Mouse (Mus musculus) hindbrain, embryonic 11.5 days (tissue): Measurements from ENCODE around the gene Tfdp2. TPM values are rescaled to one million over a fixed set of nuclear protein-coding genes. Genes with fewer than 3 reads are reported as not detected.

Experiments
- ATAC-seq: fragments of 200-750 bp; cut with Nextera tagmentation; 2 replicates; pipeline ENCODE4 v1.8.0; 2017; ENCODE audit warnings: mild to moderate bottlenecking, moderate TSS enrichment, moderate library complexity; ENCODE audit not compliant: low FRiP score
- DNase-seq: peaks from one replicate; pipeline ENCODE4 v3.0.0-alpha.2; 2015; ENCODE audit warnings: low spot score
- H3K27ac ChIP-seq: fragments of 300-500 bp; sonication (generic); 2 replicates; pipeline ENCODE4 v1.5.1; 2014; ENCODE audit warnings: mild to moderate bottlenecking, low read depth, low read length
- H3K27me3 ChIP-seq: fragments of 300-500 bp; sonication (generic); 2 replicates; pipeline ENCODE4 v1.6.1; 2014; ENCODE audit warnings: mild to moderate bottlenecking, low read length, moderate library complexity, mixed read lengths; ENCODE audit not compliant: control insufficient read depth, insufficient read depth
- H3K36me3 ChIP-seq: fragments of 300-500 bp; sonication (generic); 2 replicates; pipeline ENCODE4 v1.6.1; 2014; ENCODE audit warnings: mild to moderate bottlenecking, low read length, moderate library complexity, mixed read lengths; ENCODE audit not compliant: control insufficient read depth, insufficient read depth
- H3K4me1 ChIP-seq: fragments of 300-500 bp; sonication (generic); replicated peaks from 2 replicates; pipeline ENCODE4 v1.6.1; 2014; ENCODE audit warnings: low read length, mixed read lengths; ENCODE audit not compliant: control insufficient read depth, insufficient read depth
- H3K4me2 ChIP-seq: fragments of 300-500 bp; sonication (generic); replicated peaks from 2 replicates; pipeline ENCODE4 v1.6.1; 2014; ENCODE audit warnings: mild to moderate bottlenecking, low read depth, low read length
- H3K4me3 ChIP-seq: fragments of 300-500 bp; sonication (generic); 2 replicates; pipeline ENCODE4 v1.5.1; 2014; ENCODE audit warnings: low read depth, low read length
- H3K9ac ChIP-seq: fragments of 300-500 bp; sonication (generic); 2 replicates; pipeline ENCODE4 v1.6.1; 2014; ENCODE audit warnings: low read depth, low read length
- H3K9me3 ChIP-seq: fragments of 300-500 bp; sonication (generic); 2 replicates; pipeline ENCODE4 v1.6.1; 2016; ENCODE audit warnings: low read length; ENCODE audit not compliant: control insufficient read depth
- WGBS: fragments of 180-500 bp; shearing (Covaris S2); extraction: QIAGEN DNeasy Blood & Tissue Kit; methylation state at CpG from one replicate; pipeline ENCODE4 v1.1.7; 2014; 5-methylcytosine and 5-hydroxymethylcytosine counted together
- polyA plus RNA-seq: library from polyadenylated mRNA; unstranded; fragments of >200 nt; fragmentation: Nextera tagmentation; extraction: Ambion mirVana; gene quantifications from 2 replicates; pipeline ENCODE4 v1.2.1, GENCODE M21; 2014

Gene Tfdp2
- polyA plus RNA-seq, 1 experiment from 2014 or later = 84.5 TPM

DNA sequence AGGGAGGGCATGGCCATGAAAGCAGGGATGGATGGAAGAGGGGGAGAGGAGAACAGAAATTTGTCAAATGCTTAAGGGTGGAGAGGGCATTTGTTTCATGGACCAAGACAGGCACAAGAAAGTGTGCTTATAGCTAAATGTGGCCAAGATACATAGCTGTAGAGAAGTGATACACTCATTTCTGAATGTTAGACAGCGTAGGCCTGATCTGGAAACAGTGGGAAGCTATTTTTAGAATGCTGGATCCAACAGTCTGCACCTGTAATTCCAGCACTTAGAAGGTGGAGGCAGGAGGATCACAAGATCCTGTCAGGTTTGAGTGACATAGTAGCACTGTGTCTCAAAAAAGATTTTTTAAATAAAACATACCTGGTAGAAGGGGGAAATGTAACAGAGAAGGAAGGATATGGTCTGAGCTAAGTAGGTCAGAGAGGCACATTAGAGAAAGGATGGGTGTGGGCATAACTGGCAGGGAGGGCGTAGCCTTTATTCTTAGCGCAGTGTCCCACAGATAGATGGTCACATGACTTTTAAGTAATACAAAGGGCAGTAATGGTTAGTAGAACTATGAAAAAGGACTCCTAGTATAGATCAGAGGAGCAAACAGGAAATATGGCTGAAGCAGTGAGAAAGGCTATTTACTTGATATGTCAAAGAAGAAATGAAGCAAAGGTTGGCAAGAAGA is 103.4 kb downstream of the Tfdp2 start:
- H3K4me3 ChIP-seq = no peak overlapping the region
- peaks cover 14% of the 10 kb centered on the region for H3K36me3 ChIP-seq
- H3K9ac ChIP-seq = no peak overlapping the region
- no peak for ATAC-seq
- no peak overlapping the region for H3K27ac ChIP-seq
- no peaks in the 10 kb centered on the region for H3K27me3 ChIP-seq
- no peak for DNase-seq
- no peaks in the 10 kb centered on the region for H3K9me3 ChIP-seq
- no peak overlapping the region for H3K4me2 ChIP-seq
- H3K4me1 ChIP-seq = no peaks in the 10 kb centered on the region
- 89% methylated on average over 3 of the region's 3 CpGs for WGBS

DNA sequence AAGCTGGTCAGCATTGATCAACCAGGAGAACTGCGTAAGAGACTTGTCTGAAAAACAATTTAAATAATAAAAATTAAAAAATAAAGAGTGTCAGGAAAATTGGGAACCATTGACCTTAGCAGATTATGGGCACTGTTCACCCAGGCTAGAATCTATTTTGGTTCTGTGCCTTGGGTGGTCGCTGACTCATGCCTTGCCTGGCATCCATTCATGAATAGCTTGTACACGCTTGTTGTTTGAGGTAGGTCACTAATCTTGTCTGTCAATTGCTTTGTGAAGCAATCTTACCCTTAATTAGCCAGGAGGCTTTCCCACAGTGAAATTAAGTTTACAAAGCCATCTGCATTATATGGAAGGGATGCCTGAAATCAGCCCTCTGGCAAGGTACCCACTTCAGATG is 112.7 kb downstream of the Tfdp2 start:
- no peaks in the 10 kb centered on the region for H3K27me3 ChIP-seq
- no peaks in the 10 kb centered on the region for H3K9me3 ChIP-seq
- no peak for ATAC-seq
- no peak for DNase-seq
- no peaks in the 10 kb centered on the region for H3K4me1 ChIP-seq
- no peak overlapping the region for H3K27ac ChIP-seq
- no peak overlapping the region for H3K9ac ChIP-seq
- WGBS = 80% methylated on average over 3 of the region's 3 CpGs
- peaks cover 7% of the 10 kb centered on the region; the same call in 1 of the 2 replicates for H3K36me3 ChIP-seq
- H3K4me2 ChIP-seq = no peak overlapping the region
- no peak overlapping the region for H3K4me3 ChIP-seq

DNA sequence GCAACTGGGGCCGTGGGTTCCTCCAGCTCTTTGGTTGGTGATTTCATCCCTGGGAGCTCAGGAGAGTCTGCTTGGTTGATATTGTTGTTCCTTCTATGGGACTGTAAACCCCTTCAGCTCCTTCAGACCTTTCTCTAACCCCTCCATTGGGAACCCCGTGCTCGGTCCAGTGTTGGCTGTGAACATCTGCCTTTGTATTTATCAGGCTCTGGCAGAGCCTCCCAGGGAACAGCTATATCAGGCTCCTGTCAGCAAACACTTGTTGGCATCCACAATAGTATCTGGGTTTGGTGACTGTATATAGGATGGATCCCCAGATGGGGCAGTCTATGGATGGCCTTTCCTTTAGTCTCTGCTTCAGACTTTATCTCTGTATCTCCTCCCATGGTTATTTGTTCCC is 116.0 kb downstream of the Tfdp2 start:
- H3K27me3 ChIP-seq = no peaks in the 10 kb centered on the region
- peaks cover 8% of the 10 kb centered on the region for H3K36me3 ChIP-seq
- no peak overlapping the region for H3K4me3 ChIP-seq
- H3K4me2 ChIP-seq = no peak overlapping the region
- no peaks in the 10 kb centered on the region for H3K9me3 ChIP-seq
- no peak for DNase-seq
- no peak for ATAC-seq
- H3K27ac ChIP-seq = no peak overlapping the region
- H3K4me1 ChIP-seq = no peaks in the 10 kb centered on the region
- WGBS = 94% methylated on average over 3 of the region's 3 CpGs
- no peak overlapping the region for H3K9ac ChIP-seq

DNA sequence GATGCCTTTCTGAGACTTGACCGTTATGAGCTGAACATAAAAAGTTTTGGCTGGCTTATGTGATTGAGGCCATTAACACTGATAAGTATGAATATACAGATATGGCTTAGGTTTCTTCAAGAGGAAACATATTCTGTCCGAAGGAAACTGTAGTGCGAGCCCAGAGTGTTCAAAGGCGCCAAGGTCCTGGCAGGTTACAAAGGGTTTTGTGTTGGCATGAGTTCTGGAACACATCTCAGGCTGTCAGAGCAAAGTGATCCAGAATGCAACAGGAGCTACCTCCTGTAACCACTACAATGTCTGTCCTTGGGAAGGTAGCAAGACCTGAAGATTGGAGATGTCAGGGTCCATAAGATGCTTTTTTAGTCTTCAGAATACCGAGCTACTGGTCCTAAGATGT is 123.3 kb downstream of the Tfdp2 start:
- Histone ChIP-seq H3K36me3 (peaks cover 12% of the 10 kb centered on the region), H3K27me3 (no peaks in the 10 kb centered on the region)
- WGBS = 94% methylated on average over 5 of the region's 5 CpGs

DNA sequence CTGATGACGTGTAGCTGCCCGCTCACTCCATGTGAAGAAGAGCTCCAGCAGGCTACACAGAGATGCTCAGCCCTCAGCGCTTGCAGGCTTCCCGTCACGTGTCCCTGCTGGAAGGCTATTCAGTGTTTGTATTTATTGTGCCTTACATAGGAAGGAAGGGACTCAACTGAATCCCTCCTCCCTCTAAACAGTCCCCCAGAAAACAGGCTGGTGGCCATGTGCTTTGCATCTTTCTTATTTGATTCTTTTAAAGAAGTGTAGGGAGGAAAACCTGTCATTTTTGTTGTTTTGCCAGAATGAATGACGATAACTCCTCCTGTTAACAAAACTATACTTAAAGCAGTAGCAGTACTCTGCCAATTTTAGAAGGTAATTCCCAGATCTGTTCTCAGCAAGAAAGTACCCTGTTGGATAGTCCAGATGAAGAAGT is 124.5 kb downstream of the Tfdp2 start:
- Histone ChIP-seq H3K9ac (no peak overlapping the region), H3K27ac (no peak overlapping the region), H3K27me3 (no peaks in the 10 kb centered on the region), H3K4me1 (no peaks in the 10 kb centered on the region), H3K9me3 (no peaks in the 10 kb centered on the region), H3K4me3 (no peak overlapping the region), H3K4me2 (no peak overlapping the region), H3K36me3 (peaks cover 8% of the 10 kb centered on the region; the same call in 1 of the 2 replicates)
- 91% methylated on average over 6 of the region's 6 CpGs for WGBS
- no peak for ATAC-seq
- no peak for DNase-seq

More for the DNA sequence above, 123.3 kb downstream of the Tfdp2 start:
- no peak for ATAC-seq
- no peak overlapping the region for H3K4me3 ChIP-seq
- no peaks in the 10 kb centered on the region for H3K9me3 ChIP-seq
- no peaks in the 10 kb centered on the region for H3K4me1 ChIP-seq
- DNase-seq = no peak
- no peak overlapping the region for H3K4me2 ChIP-seq
- H3K27ac ChIP-seq = no peak overlapping the region
- H3K9ac ChIP-seq = no peak overlapping the region

DNA sequence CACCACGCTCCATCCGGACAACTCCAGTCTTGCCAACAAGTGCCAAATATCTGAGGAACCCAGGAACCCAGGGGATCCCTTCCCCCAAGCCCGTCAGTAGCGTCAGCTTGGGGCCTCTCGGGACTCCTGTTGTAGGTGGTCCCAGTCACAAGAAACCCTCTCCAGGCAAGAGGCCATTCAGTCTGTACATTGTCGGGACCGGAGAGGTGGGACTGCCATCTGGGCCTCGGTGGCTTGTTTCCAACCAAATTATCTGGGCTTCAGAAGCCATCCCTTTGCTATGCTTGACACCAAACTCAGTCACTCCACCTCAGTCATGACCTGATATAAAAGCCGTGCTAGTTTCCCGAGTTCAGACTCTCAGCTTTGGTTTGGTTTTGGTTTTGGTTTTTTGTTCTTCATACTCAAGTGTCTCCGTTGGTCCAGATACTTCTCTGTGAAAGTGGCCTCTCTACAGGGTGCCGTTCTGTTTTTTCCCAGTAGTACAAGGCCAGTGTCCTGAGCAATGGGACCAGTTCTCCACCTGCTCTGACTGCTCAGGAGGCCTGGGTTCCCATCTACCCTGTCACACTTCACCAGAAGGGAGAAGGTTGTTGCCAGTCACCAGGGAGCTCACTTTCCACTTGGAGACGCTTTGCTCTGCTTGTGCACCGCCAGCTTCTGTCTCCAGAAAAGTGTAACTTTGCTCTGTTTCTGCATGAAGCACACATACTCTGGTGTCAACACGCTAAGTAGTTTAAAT is 126.5 kb downstream of the Tfdp2 start:
- no peaks in the 10 kb centered on the region for H3K27me3 ChIP-seq
- no peak overlapping the region for H3K4me3 ChIP-seq
- no peak for DNase-seq
- no peak overlapping the region for H3K9ac ChIP-seq
- no peaks in the 10 kb centered on the region for H3K4me1 ChIP-seq
- ATAC-seq = no peak
- H3K9me3 ChIP-seq = no peaks in the 10 kb centered on the region
- H3K36me3 ChIP-seq = peaks cover 8% of the 10 kb centered on the region; the same call in 1 of the 2 replicates
- WGBS = 90% methylated on average over 15 of the region's 15 CpGs
- H3K27ac ChIP-seq = no peak overlapping the region
- no peak overlapping the region for H3K4me2 ChIP-seq

DNA sequence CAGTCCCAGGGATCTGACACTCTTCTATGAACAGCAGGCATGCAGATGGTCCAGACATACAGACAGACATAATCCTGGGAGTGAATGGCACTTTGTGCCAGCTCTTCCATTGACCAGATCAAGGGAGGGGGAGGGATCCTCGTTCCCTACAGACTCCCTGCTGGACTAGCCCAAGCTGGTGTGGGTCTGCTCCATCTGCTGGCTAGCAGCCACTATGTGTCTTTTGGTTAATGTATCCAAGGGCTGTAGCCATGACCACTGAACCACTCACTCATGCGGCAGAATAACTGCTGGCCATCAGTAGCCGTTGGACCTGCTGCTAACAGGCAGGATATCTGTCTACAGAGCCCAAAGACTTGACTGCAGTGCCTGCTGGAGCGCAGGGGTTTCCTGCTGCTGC is 128.4 kb downstream of the Tfdp2 start:
- no peak overlapping the region for H3K4me3 ChIP-seq
- no peaks in the 10 kb centered on the region for H3K9me3 ChIP-seq
- 51% methylated on average over 4 of the region's 4 CpGs for WGBS
- no peaks in the 10 kb centered on the region for H3K36me3 ChIP-seq
- H3K9ac ChIP-seq = no peak overlapping the region
- H3K27ac ChIP-seq = no peak overlapping the region; the same call in 1 of the 2 replicates
- H3K27me3 ChIP-seq = no peaks in the 10 kb centered on the region
- H3K4me2 ChIP-seq = no peak overlapping the region
- no peaks in the 10 kb centered on the region for H3K4me1 ChIP-seq
- ATAC-seq (peak; percentile 67), DNase-seq (peak; percentile 24)

DNA sequence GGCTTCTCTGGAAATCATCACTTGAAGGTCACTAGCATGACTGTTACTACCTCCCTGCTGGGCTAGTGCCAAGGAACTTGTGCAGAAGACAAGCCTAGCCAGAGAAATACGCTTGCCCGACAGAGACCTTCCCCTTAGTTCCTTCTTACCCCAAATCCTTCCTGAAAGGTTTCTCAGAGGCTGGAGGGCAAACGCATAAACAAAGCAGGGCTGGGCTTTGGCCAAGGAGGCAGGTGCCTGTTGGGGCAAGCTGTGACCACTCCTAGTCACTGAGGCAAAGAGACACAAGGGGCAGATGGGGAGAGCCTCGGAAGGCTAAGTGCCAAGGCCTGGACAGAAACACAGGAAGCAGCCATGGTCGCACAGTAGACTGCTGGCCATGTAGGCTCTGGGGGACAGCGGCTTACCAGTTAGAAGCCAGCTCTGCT is 130.4 kb downstream of the Tfdp2 start:
- ATAC-seq (no peak), DNase-seq (no peak)
- no peak overlapping the region for H3K27ac ChIP-seq
- H3K27me3 ChIP-seq = no peaks in the 10 kb centered on the region
- WGBS = 83% methylated on average over 6 of the region's 6 CpGs
- H3K4me2 ChIP-seq = no peak overlapping the region
- H3K4me1 ChIP-seq = no peaks in the 10 kb centered on the region
- no peaks in the 10 kb centered on the region for H3K36me3 ChIP-seq
- no peak overlapping the region for H3K9ac ChIP-seq
- H3K4me3 ChIP-seq = no peak overlapping the region
- H3K9me3 ChIP-seq = no peaks in the 10 kb centered on the region

DNA sequence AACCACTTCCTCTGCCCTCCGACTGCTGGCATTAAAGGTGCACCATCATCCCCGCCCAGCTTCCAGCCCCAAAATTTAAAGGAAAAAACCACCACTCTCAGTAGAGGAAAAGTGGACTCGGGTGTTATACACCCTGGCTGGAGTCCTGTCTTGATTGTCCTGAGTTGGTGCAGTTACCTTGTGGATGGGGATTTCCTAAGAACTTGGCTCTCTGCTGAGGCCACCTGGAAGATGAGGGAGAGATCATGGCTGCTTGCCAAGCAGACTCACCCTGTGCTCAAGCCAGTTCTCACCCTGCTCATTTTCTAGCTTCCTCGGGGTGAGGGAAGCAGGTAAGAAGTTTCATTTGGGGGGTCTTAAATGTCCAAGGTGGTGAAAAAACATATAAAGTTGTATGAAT is 132.2 kb downstream of the Tfdp2 start:
- H3K27ac ChIP-seq = no peak overlapping the region
- H3K36me3 ChIP-seq = no peaks in the 10 kb centered on the region
- ATAC-seq (no peak), DNase-seq (no peak)
- no peak overlapping the region for H3K4me3 ChIP-seq
- H3K9ac ChIP-seq = no peak overlapping the region
- H3K4me2 ChIP-seq = no peak overlapping the region
- H3K9me3 ChIP-seq = no peaks in the 10 kb centered on the region
- H3K4me1 ChIP-seq = no peaks in the 10 kb centered on the region
- WGBS = 93% methylated on average over 4 of the region's 4 CpGs
- no peaks in the 10 kb centered on the region for H3K27me3 ChIP-seq
